Mouse (Mus musculus) heart, postnatal 0 days (tissue): Measurements from ENCODE around the gene Olfr203.

Source experiments
- CTCF ChIP-seq: IDR thresholded peaks from 2 replicates; pipeline ENCODE4 v1.5.1; 2016; ENCODE audit warnings: antibody characterized with exemption, control low read depth, low read depth
- EP300 ChIP-seq: IDR thresholded peaks from 2 replicates; pipeline ENCODE4 v1.6.1; 2016; ENCODE audit warnings: antibody characterized with exemption, low read depth

DNA sequence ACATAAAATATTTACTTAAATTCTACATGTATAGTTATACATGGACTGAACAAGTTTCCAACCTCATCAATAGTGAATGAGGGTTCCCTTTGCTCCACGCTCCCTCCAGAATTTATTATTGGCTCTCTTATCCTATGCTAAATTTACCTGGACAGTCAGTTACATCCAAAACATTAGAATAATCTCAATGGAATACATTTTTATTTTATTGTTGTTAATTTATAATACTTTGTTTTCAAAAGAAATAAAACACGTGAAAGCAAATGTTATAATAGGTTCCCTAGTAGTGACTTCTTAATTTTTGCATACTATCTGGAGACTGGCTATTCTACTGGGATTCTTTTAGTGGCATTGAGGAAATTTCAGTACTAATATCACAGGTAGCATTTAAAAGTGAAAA lies at the start of gene Olfr203:
- TF ChIP-seq CTCF (no peak), EP300 (no peak)
